Mouse (Mus musculus): ENCODE measurements around the gene Dusp7. TPM values are rescaled to one million over a fixed set of nuclear protein-coding genes. Genes with fewer than 3 reads are reported as not detected.

Gene Dusp7
- total and polyA plus RNA-seq, 2 experiments, result 1.8 to 10.1 TPM

DNA sequence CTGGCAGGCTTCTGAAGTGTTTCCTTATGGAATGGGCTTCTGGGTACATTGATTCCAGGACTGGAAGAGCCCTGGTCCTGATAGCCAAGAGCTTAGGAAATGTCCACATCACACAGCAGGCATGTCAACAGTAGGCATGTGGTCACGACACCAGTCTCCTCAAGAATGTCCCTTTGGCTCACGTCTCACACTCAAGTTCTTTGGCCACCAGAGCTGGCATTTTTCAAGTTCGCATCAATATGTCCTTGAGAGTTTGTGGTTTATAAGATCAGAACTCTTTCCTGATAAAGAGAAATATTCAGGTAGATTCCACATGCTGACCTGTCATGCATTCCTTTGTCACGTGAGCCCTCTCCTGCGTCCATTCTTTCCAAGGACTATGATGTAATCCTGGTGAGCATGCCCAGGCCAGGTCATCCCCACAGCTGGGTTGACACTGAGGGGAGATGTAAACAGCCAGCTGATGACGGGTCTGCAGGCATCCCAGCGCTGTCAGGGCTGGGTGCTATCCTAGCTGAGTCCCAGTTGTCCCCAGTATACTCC is 40.3 kb upstream of the Dusp7 start:
- no peaks in the 10 kb centered on the region for H3K79me2 ChIP-seq (ENCODE audit: control insufficient read depth, insufficient read depth, low read length)
- H3K4me3 ChIP-seq (ENCODE audit: insufficient read depth, low read depth, low read length), result no peak overlapping the region
- H3K9ac ChIP-seq (ENCODE audit: low read depth, low read length), result no peak overlapping the region
- H3K27me3 ChIP-seq (ENCODE audit: control insufficient read depth, insufficient read depth, low read length), result no peaks in the 10 kb centered on the region
- no peak overlapping the region for H3K27ac ChIP-seq (replicated peaks; ENCODE audit: insufficient read depth, low read depth, low read length)
- no peaks in the 10 kb centered on the region for H3K36me3 ChIP-seq (ENCODE audit: control insufficient read depth, insufficient read depth, low read length)
- TF ChIP-seq CTCF (IDR thresholded peaks at IDR 0.05; ENCODE audit: low read depth, low read length), result no peak
- no peak for TF ChIP-seq POLR2A (IDR thresholded peaks at IDR 0.05; ENCODE audit: extremely low read depth, insufficient read depth, low read length)
- H3K4me1 ChIP-seq (ENCODE audit: control insufficient read depth, insufficient read depth, low read length), result no peaks in the 10 kb centered on the region
- WGBS, result 64% methylated on average over 7 of the region's 7 CpGs
- no peak for DNase-seq (ENCODE audit: extremely low read depth, low read depth, low spot score)

DNA sequence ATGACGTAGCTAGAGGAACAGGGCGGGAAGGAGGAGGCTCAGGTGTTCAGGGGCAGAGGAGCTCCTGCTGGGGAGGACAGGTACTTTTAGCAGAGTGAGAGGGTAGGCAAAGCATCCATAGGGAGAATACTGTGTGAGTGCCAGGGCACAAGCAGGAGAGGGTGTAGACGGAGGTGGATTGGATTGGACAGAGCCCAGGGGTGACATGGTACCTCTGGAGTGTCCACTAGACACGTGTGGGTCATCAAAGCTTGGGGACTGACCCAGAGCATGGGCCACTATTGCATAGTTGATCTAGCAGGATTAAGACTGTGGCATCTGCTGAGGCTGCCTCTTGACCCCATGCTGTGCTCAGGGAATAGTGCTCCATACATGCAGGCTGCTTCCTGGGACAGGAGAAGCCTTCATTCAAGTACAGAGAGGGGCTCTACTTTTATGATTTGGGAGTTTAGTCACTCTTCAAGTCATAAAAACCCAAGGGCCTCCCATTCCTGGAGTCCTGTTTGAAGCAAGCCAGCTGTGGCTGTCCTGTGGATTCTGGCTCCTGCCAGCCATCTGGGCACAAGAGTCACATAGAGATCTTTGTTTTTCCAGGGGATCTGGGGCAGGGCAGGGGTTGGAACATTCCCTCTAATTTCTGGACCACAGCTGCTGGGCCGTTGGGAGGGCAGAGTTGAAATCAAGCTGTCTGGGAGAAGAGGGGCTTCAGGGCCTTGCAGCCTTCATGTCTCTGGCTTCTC is 39.5 kb upstream of the Dusp7 start:
- H3K4me1 ChIP-seq (ENCODE audit: control insufficient read depth, insufficient read depth, low read length), result no peaks in the 10 kb centered on the region
- H3K4me3 ChIP-seq (ENCODE audit: insufficient read depth, low read depth, low read length), result no peak overlapping the region
- no peak for DNase-seq (ENCODE audit: extremely low read depth, low read depth, low spot score)
- H3K27me3 ChIP-seq (ENCODE audit: control insufficient read depth, insufficient read depth, low read length), result no peaks in the 10 kb centered on the region
- no peak overlapping the region for H3K27ac ChIP-seq (replicated peaks; ENCODE audit: insufficient read depth, low read depth, low read length)
- H3K36me3 ChIP-seq (ENCODE audit: control insufficient read depth, insufficient read depth, low read length), result no peaks in the 10 kb centered on the region
- no peak overlapping the region for H3K9ac ChIP-seq (ENCODE audit: low read depth, low read length)
- no peak for TF ChIP-seq POLR2A (IDR thresholded peaks at IDR 0.05; ENCODE audit: extremely low read depth, insufficient read depth, low read length)
- TF ChIP-seq CTCF (IDR thresholded peaks at IDR 0.05; ENCODE audit: low read depth, low read length), result no peak
- H3K79me2 ChIP-seq (ENCODE audit: control insufficient read depth, insufficient read depth, low read length), result no peaks in the 10 kb centered on the region
- 91% methylated on average over 5 of the region's 5 CpGs for WGBS

DNA sequence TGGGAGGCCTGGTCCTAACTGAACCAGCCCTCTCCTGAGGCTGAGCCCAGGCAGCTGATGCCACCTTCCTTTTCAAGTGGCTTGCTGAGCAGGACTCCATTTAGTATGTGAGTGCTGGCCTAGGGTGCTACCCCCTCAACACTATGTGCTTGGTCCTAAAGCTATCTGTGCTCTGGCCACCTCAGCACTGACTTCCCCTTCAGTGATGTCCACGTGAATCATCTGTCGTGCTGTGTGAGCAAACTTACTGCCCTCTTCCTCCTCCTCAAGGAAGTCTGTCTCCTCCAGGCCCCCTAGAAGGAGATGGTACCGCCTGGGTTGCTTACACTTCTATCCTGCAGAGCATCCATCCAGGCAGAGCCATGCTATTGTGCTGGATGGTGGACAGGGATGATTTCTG is 35.7 kb upstream of the Dusp7 start:
- WGBS, result 79% methylated on average over 3 of the region's 3 CpGs
- Histone ChIP-seq H3K27me3 (ENCODE audit: control insufficient read depth, insufficient read depth, low read length) (no peaks in the 10 kb centered on the region), H3K9ac (ENCODE audit: low read depth, low read length) (no peak overlapping the region), H3K4me3 (ENCODE audit: insufficient read depth, low read depth, low read length) (no peak overlapping the region), H3K79me2 (ENCODE audit: control insufficient read depth, insufficient read depth, low read length) (no peaks in the 10 kb centered on the region), H3K4me1 (ENCODE audit: control insufficient read depth, insufficient read depth, low read length) (no peaks in the 10 kb centered on the region), H3K36me3 (ENCODE audit: control insufficient read depth, insufficient read depth, low read length) (no peaks in the 10 kb centered on the region), H3K27ac (replicated peaks; ENCODE audit: insufficient read depth, low read depth, low read length) (no peak overlapping the region)
- no peak for TF ChIP-seq POLR2A (IDR thresholded peaks at IDR 0.05; ENCODE audit: extremely low read depth, insufficient read depth, low read length)
- no peak for TF ChIP-seq CTCF (IDR thresholded peaks at IDR 0.05; ENCODE audit: low read depth, low read length)
- peak; percentile 25 for DNase-seq (ENCODE audit: extremely low read depth, low read depth, low spot score)

DNA sequence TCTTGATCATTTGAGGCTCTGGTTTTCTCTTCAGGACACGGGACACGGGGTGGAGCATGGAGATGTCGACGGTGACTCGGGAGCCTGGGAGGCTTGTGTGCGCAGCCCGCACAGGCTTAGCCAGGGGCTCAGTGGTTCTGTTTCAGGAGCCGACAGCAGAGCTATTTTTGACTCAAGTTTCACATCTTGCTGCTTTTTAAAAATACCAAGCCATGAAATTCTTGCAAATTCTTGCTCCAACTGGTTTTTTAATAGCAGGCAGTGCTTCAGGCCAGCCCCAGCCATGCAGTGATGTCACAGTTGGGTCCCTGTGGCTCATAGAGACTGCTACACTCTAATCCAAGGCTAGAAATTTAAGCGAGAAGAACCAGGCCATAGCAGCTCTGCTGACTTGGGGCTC is 30.8 kb upstream of the Dusp7 start:
- no peak overlapping the region for H3K9ac ChIP-seq (ENCODE audit: low read depth, low read length)
- no peaks in the 10 kb centered on the region for H3K4me1 ChIP-seq (ENCODE audit: control insufficient read depth, insufficient read depth, low read length)
- no peak for DNase-seq (ENCODE audit: extremely low read depth, low read depth, low spot score)
- H3K79me2 ChIP-seq (ENCODE audit: control insufficient read depth, insufficient read depth, low read length), result no peaks in the 10 kb centered on the region
- no peak for TF ChIP-seq CTCF (IDR thresholded peaks at IDR 0.05; ENCODE audit: low read depth, low read length)
- TF ChIP-seq POLR2A (IDR thresholded peaks at IDR 0.05; ENCODE audit: extremely low read depth, insufficient read depth, low read length), result no peak
- WGBS, result 97% methylated on average over 9 of the region's 9 CpGs
- no peak overlapping the region for H3K4me3 ChIP-seq (ENCODE audit: insufficient read depth, low read depth, low read length)
- no peaks in the 10 kb centered on the region for H3K27me3 ChIP-seq (ENCODE audit: control insufficient read depth, insufficient read depth, low read length)
- no peak overlapping the region for H3K27ac ChIP-seq (replicated peaks; ENCODE audit: insufficient read depth, low read depth, low read length)
- no peaks in the 10 kb centered on the region for H3K36me3 ChIP-seq (ENCODE audit: control insufficient read depth, insufficient read depth, low read length)

DNA sequence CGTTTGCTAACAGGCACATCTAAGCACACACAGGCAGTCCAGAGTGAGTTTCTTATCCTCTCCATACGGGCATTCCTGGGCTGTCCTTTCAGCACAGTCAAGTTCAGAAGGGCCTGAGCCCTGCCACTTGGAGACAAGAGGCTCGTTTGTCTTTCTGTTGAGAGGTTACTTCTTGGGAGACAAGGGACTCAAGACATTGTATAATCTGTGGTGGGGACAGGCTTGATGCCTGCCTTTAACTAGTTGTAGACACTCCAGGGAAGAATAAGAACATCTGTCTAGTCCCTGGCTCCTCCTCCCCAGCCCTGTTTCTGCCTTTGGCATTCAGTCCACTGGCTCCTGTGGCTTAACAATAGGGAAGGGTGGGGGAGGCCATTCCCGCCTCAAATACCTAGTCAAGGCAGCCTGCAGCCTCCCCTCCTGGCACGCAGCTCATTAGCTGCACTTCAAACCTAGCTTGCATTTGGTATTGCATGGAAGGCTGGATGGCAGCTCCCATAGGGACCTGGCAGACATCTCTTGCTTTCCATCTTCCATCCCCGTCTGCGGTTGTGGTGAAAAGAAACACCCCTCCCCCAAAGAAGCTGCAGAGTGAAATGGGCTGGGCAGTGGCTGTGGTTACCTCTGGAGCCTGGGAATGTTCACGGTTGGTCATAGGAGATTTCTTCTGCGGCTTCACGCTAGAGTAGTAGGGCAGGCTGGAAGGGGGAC is 29.8 kb upstream of the Dusp7 start:
- Histone ChIP-seq H3K4me1 (ENCODE audit: control insufficient read depth, insufficient read depth, low read length) (no peaks in the 10 kb centered on the region), H3K27me3 (ENCODE audit: control insufficient read depth, insufficient read depth, low read length) (no peaks in the 10 kb centered on the region), H3K9ac (ENCODE audit: low read depth, low read length) (no peak overlapping the region), H3K79me2 (ENCODE audit: control insufficient read depth, insufficient read depth, low read length) (no peaks in the 10 kb centered on the region), H3K27ac (replicated peaks; ENCODE audit: insufficient read depth, low read depth, low read length) (no peak overlapping the region), H3K4me3 (ENCODE audit: insufficient read depth, low read depth, low read length) (no peak overlapping the region), H3K36me3 (ENCODE audit: control insufficient read depth, insufficient read depth, low read length) (no peaks in the 10 kb centered on the region)
- TF ChIP-seq CTCF (IDR thresholded peaks at IDR 0.05; ENCODE audit: low read depth, low read length) (no peak), POLR2A (IDR thresholded peaks at IDR 0.05; ENCODE audit: extremely low read depth, insufficient read depth, low read length) (no peak)
- 88% methylated on average over 10 of the region's 10 CpGs for WGBS
- no peak for DNase-seq (ENCODE audit: extremely low read depth, low read depth, low spot score)

DNA sequence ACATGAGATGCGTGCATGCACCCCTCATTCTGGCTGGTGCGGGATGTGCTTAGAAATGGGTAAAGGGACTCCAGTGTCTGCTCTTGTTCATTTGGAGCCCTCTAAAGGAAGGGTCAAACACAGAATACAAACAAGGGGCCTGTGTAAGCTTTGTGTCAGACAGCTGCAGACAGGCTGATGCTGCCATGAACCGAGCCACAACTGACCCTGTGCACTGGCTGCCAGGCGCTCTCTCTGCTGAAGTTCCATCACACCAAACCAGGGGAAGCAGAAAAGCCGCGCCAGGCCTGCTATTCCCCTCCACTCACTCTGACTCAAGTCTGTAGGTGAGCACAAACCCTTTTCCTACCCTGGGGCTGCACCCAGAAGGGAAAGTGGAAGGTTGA is 29.3 kb upstream of the Dusp7 start:
- Histone ChIP-seq H3K79me2 (ENCODE audit: control insufficient read depth, insufficient read depth, low read length) (no peaks in the 10 kb centered on the region), H3K27ac (replicated peaks; ENCODE audit: insufficient read depth, low read depth, low read length) (no peak overlapping the region), H3K4me3 (ENCODE audit: insufficient read depth, low read depth, low read length) (no peak overlapping the region), H3K9ac (ENCODE audit: low read depth, low read length) (no peak overlapping the region), H3K4me1 (ENCODE audit: control insufficient read depth, insufficient read depth, low read length) (no peaks in the 10 kb centered on the region), H3K36me3 (ENCODE audit: control insufficient read depth, insufficient read depth, low read length) (no peaks in the 10 kb centered on the region), H3K27me3 (ENCODE audit: control insufficient read depth, insufficient read depth, low read length) (no peaks in the 10 kb centered on the region)
- 92% methylated on average over 6 of the region's 6 CpGs for WGBS
- DNase-seq (ENCODE audit: extremely low read depth, low read depth, low spot score), result no peak
- TF ChIP-seq CTCF (IDR thresholded peaks at IDR 0.05; ENCODE audit: low read depth, low read length) (no peak), POLR2A (IDR thresholded peaks at IDR 0.05; ENCODE audit: extremely low read depth, insufficient read depth, low read length) (no peak)

Data from liver, adult 2 months (tissue).